Mouse (Mus musculus) intestine, embryonic 16.5 days (tissue): ENCODE data around the gene Mum1. TPM values are rescaled to one million over a fixed set of nuclear protein-coding genes. Genes with fewer than 3 reads are reported as not detected.

Experiments
- ATAC-seq: fragments of 200-750 bp; cut with Nextera tagmentation; 2 replicates; pipeline ENCODE4 v1.8.0; 2017; ENCODE audit warnings: moderate TSS enrichment, moderate library complexity
- H3K27ac ChIP-seq: fragments of 300-500 bp; sonication (generic); 2 replicates; pipeline ENCODE4 v1.5.1; 2014; ENCODE audit warnings: mild to moderate bottlenecking, low read length
- H3K27me3 ChIP-seq: fragments of 300-500 bp; sonication (generic); replicated peaks from 2 replicates; pipeline ENCODE4 v1.6.1; 2014; ENCODE audit warnings: low read length, control low read depth, mixed read lengths; ENCODE audit not compliant: control insufficient read depth, insufficient read depth
- H3K36me3 ChIP-seq: fragments of 300-500 bp; sonication (generic); 2 replicates; pipeline ENCODE4 v1.6.1; 2014; ENCODE audit warnings: low read length, control low read depth; ENCODE audit not compliant: control insufficient read depth, insufficient read depth
- H3K4me1 ChIP-seq: fragments of 300-500 bp; sonication (generic); 2 replicates; pipeline ENCODE4 v1.6.1; 2014; ENCODE audit warnings: low read length, control low read depth, mixed read lengths; ENCODE audit not compliant: control insufficient read depth, insufficient read depth
- H3K4me2 ChIP-seq: fragments of 300-500 bp; sonication (generic); 2 replicates; pipeline ENCODE4 v1.6.1; 2014; ENCODE audit warnings: low read depth, low read length, control low read depth
- H3K4me3 ChIP-seq: fragments of 300-500 bp; sonication (generic); 2 replicates; pipeline ENCODE4 v1.5.1; 2014; ENCODE audit warnings: mild to moderate bottlenecking, low read length
- H3K9ac ChIP-seq: fragments of 300-500 bp; sonication (generic); 2 replicates; pipeline ENCODE4 v1.6.1; 2014; ENCODE audit warnings: low read depth, low read length
- H3K9me3 ChIP-seq: fragments of 300-500 bp; sonication (generic); 2 replicates; pipeline ENCODE4 v1.6.1; 2016; ENCODE audit warnings: low read length, control low read depth; ENCODE audit not compliant: control insufficient read depth
- WGBS: fragments of 180-500 bp; shearing (Covaris S2); extraction: QIAGEN DNeasy Blood & Tissue Kit; methylation state at CpG from one replicate; pipeline ENCODE4 v1.1.7; 2014; 5-methylcytosine and 5-hydroxymethylcytosine counted together
- microRNA-seq: library from miRNA; unstranded; fragments of <30 nt; microRNA quantifications from one replicate; pipeline ENCODE4, GENCODE M21; 2016
- polyA plus RNA-seq: library from polyadenylated mRNA; unstranded; fragments of >200 nt; fragmentation: Nextera tagmentation; extraction: Ambion mirVana; gene quantifications from 2 replicates; pipeline ENCODE4 v1.2.1, GENCODE M21; 2015

The Mum1 gene
- polyA plus RNA-seq, 1 experiment from 2014 or later, result 40.9 TPM

DNA sequence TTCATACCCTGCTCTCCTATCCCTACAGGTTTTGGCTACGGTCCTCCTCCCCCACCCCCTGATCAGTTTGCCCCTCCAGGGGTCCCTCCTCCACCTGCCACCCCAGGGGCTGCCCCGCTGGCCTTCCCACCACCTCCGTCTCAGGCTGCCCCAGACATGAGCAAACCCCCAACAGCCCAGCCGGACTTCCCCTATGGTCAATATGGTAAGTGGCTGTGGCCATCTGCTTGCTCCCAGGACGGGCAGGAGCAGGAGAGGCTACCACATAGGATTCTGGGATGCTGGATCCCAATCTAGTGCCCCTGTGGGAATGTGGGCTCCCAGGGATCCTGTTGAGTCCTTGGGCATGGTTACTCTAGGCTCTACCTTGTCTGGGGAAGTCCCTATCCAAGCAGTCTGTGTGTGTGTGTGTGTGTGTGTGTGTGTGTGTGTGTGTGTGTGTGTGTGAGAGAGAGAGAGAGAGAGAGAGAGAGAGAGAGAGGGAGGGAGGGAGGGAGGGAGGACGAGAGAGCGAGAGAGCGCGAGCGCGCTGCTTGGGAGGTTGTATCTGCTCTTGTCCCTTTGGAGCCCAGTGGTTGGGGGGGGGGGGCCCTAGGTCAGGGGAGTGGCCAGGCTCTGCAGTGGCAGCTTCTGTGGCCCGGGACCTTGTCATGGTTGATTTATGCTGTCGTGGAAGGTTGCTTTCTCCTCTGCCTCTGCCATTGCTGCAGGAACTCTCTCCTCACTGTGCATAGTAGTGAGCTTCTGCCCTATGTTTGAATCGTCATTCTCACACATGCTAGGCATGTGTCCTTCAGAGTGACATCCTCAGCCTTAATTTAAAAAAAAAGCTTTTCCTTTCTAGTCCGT, 59.2 kb downstream of the Mum1 start:
- H3K4me1 ChIP-seq, result peaks cover 14% of the 10 kb centered on the region
- no peaks in the 10 kb centered on the region for H3K27me3 ChIP-seq
- H3K9ac ChIP-seq, result no peak overlapping the region
- 75% methylated on average over 15 of the region's 15 CpGs for WGBS
- ATAC-seq, result no peak
- no peak overlapping the region for H3K27ac ChIP-seq
- H3K4me2 ChIP-seq, result no peak overlapping the region
- H3K4me3 ChIP-seq, result no peak overlapping the region
- H3K36me3 ChIP-seq, result peaks cover 25% of the 10 kb centered on the region
- no peaks in the 10 kb centered on the region for H3K9me3 ChIP-seq

DNA sequence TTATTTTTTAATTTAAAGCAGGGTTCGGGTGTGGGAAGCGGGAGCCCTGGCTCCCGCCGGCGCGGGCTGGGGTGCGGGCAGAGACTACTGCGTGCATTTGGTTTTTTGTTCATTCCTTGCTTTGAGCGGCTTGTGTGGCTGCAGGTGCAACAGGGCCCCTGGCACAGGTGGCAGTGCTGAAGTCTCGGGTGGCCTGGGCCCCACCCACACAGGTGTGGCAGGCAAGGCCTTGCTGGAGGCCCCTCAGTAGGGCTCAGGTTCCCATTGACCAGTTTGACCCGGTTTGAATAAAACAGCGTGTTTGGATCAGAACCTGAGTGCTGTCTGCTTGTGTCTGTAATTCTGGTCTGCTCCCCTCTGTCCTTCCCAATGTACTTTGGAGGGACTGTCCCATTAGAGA, 61.9 kb downstream of the Mum1 start:
- H3K4me1 ChIP-seq, result peaks cover 7% of the 10 kb centered on the region
- 80% methylated on average over 12 of the region's 12 CpGs for WGBS
- ATAC-seq, result no peak
- H3K9ac ChIP-seq, result no peak overlapping the region
- no peaks in the 10 kb centered on the region for H3K27me3 ChIP-seq
- H3K36me3 ChIP-seq, result peaks cover 19% of the 10 kb centered on the region
- no peaks in the 10 kb centered on the region for H3K9me3 ChIP-seq
- H3K4me2 ChIP-seq, result no peak overlapping the region
- H3K27ac ChIP-seq, result peak overlapping the region; percentile 11; the same call in 1 of the 2 replicates
- no peak overlapping the region for H3K4me3 ChIP-seq

GRCm38 (mm10) chr10:80288657-80289056, 62.4 kb downstream of the Mum1 start:
- H3K4me1 ChIP-seq, result peaks cover 12% of the 10 kb centered on the region
- H3K4me2 ChIP-seq, result no peak overlapping the region
- H3K27ac ChIP-seq, result no peak overlapping the region
- H3K9ac ChIP-seq, result no peak overlapping the region
- no peak overlapping the region for H3K4me3 ChIP-seq
- H3K27me3 ChIP-seq, result no peaks in the 10 kb centered on the region
- no peaks in the 10 kb centered on the region for H3K9me3 ChIP-seq
- peaks cover 16% of the 10 kb centered on the region for H3K36me3 ChIP-seq
- WGBS, result 65% methylated on average over 8 of the region's 8 CpGs
- no peak for ATAC-seq

GRCm38 (mm10) chr10:80292251-80293146, 66.3 kb downstream of the Mum1 start, which contains the start of gene Rps15:
TSS of gene Rps15 (plus strand) at chr10:80292453.
- Histone ChIP-seq H3K9ac (peak within 1 kb of the TSS; percentile 99), H3K27me3 (peaks cover 3% of the 10 kb centered on the region), H3K4me1 (peaks cover 26% of the 10 kb centered on the region), H3K27ac (peak within 1 kb of the TSS; percentile 88), H3K36me3 (peaks cover 10% of the 10 kb centered on the region), H3K9me3 (no peaks in the 10 kb centered on the region), H3K4me3 (peak within 1 kb of the TSS; percentile 72), H3K4me2 (peak within 1 kb of the TSS; percentile 85)
- under 1% methylated on average over 72 of the region's 72 CpGs for WGBS
- peak; percentile 86 for ATAC-seq

DNA sequence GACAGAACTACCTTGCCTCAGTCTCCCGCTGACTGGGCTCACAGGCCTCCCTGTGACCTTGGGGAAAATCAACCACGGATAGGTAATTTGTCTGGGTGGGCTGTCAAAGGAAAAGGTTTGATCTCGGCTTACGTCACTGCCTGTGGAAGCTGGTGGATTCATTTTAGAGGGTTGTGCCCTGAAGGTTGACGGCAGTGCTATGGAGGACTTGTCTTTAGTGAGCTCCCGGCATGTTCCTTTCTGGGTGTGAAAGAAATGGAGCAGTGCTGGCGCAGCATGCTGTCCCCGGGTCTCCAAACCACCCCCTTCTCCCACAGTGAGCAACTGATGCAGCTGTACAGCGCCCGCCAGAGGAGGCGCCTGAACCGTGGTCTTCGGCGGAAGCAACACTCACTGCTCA, 67.1 kb downstream of the Mum1 start:
- peak overlapping the region; percentile 99 for H3K9ac ChIP-seq
- H3K4me1 ChIP-seq, result peaks cover 23% of the 10 kb centered on the region
- H3K9me3 ChIP-seq, result no peaks in the 10 kb centered on the region
- H3K4me3 ChIP-seq, result peak overlapping the region; percentile 72
- H3K27me3 ChIP-seq, result peaks cover 9% of the 10 kb centered on the region
- H3K27ac ChIP-seq, result peak overlapping the region; percentile 88
- WGBS, result 20% methylated on average over 14 of the region's 14 CpGs
- peaks cover 8% of the 10 kb centered on the region for H3K36me3 ChIP-seq
- H3K4me2 ChIP-seq, result peak overlapping the region; percentile 85
- ATAC-seq, result no peak

Small RNA genes lying within 50 kb of the gene (microRNA-seq; reads per million reads assigned to microRNA genes)
- 0.91 reads per million for gene Mir6911

Other genes starting within 250 kb of the Mum1 start
- 7.0 and 9.7 TPM in 2 replicates for gene Tmem259, start 242.1 kb upstream of the Mum1 start, polyA plus RNA-seq
- 226 and 245 TPM in 2 replicates for gene Cnn2, start 237.8 kb upstream of the Mum1 start, polyA plus RNA-seq
- 3.3 and 3.4 TPM in 2 replicates for gene Abca7, start 229.9 kb upstream of the Mum1 start, polyA plus RNA-seq
- gene Arhgap45, start 209.8 kb upstream of the Mum1 start, polyA plus RNA-seq, result 6.0 and 7.3 TPM in 2 replicates
- gene Polr2e, start 186.6 kb upstream of the Mum1 start, polyA plus RNA-seq, result 190 and 212 TPM in 2 replicates
- gene Gpx4, start 179.3 kb upstream of the Mum1 start, polyA plus RNA-seq, result 942 and 972 TPM in 2 replicates
- gene Sbno2, start 120.9 kb upstream of the Mum1 start, polyA plus RNA-seq, result 13.4 and 14.3 TPM in 2 replicates
- 13.8 and 15.7 TPM in 2 replicates for gene Stk11, start 110.6 kb upstream of the Mum1 start, polyA plus RNA-seq
- 846 and 854 TPM in 2 replicates for gene Atp5d, start 87.8 kb upstream of the Mum1 start, polyA plus RNA-seq
- gene Cbarp, start 85.6 kb upstream of the Mum1 start, polyA plus RNA-seq, result 5.1 TPM in 2 replicates
- gene Midn, start 78.2 kb upstream of the Mum1 start, polyA plus RNA-seq, result 8.8 and 10.3 TPM in 2 replicates
- gene Cirbp, start 60.4 kb upstream of the Mum1 start, polyA plus RNA-seq, result 53.2 and 62.6 TPM in 2 replicates
- 23.6 TPM in 2 replicates for gene 1600002K03Rik, start 53.5 kb upstream of the Mum1 start, polyA plus RNA-seq
- gene Efna2, start 47.0 kb upstream of the Mum1 start, polyA plus RNA-seq, result 7.4 and 8.1 TPM in 2 replicates
- gene Ndufs7, start 22.7 kb downstream of the Mum1 start, polyA plus RNA-seq, result 604 and 616 TPM in 2 replicates
- 91.0 and 106 TPM in 2 replicates for gene Gamt, start 34.6 kb downstream of the Mum1 start, polyA plus RNA-seq
- gene Dazap1, start 35.1 kb downstream of the Mum1 start, polyA plus RNA-seq, result 36.8 and 37.6 TPM in 2 replicates
- 894 and 922 TPM in 2 replicates for gene Rps15, start 66.0 kb downstream of the Mum1 start, polyA plus RNA-seq
- gene Apc2, start 69.5 kb downstream of the Mum1 start, polyA plus RNA-seq, result 2.4 and 3.1 TPM in 2 replicates
- 60.4 and 64.3 TPM in 2 replicates for gene 2310011J03Rik, start 94.1 kb downstream of the Mum1 start, polyA plus RNA-seq
- gene Pcsk4, start 103.1 kb downstream of the Mum1 start, polyA plus RNA-seq, result 10.8 and 12.9 TPM in 2 replicates
- gene Reep6, start 103.5 kb downstream of the Mum1 start, polyA plus RNA-seq, result 255 and 314 TPM in 2 replicates
- 28.2 and 37.2 TPM in 2 replicates for gene Adamtsl5, start 122.0 kb downstream of the Mum1 start, polyA plus RNA-seq
- 0.39 and 0.64 TPM in 2 replicates for gene Plk5, start 130.0 kb downstream of the Mum1 start, polyA plus RNA-seq
- 1.9 and 2.7 TPM in 2 replicates for gene Mex3d, start 161.2 kb downstream of the Mum1 start, polyA plus RNA-seq
- gene Mbd3, start 173.1 kb downstream of the Mum1 start, polyA plus RNA-seq, result 133 and 144 TPM in 2 replicates
- 1,179 and 1,252 TPM in 2 replicates for gene Uqcr11, start 180.4 kb downstream of the Mum1 start, polyA plus RNA-seq
- gene Tcf3, start 207.2 kb downstream of the Mum1 start, polyA plus RNA-seq, result 62.7 and 62.9 TPM in 2 replicates